Mouse (Mus musculus) lung, embryonic 15.5 days (tissue): Measurements from ENCODE around the gene Lypd5. TPM values are rescaled to one million over a fixed set of nuclear protein-coding genes. Genes with fewer than 3 reads are reported as not detected.
"Not testable (repeated sequence)": the region's sequence is repeated elsewhere in the genome, so short reads cannot be mapped to it uniquely, and the experiment has no call there.

Experiments used
- ATAC-seq: fragments of 200-750 bp; cut with Nextera tagmentation; 2 replicates; pipeline ENCODE4 v1.8.0; 2017; ENCODE audit warnings: moderate number of reproducible peaks, borderline replicate concordance; ENCODE audit not compliant: low FRiP score, low TSS enrichment; ENCODE audit errors: extremely low read depth
- H3K27ac ChIP-seq: fragments of 300-500 bp; sonication (generic); 2 replicates; pipeline ENCODE4 v1.5.1; 2015; ENCODE audit warnings: moderate library complexity, mild to moderate bottlenecking, inconsistent platforms
- H3K27me3 ChIP-seq: fragments of 300-500 bp; sonication (generic); 2 replicates; pipeline ENCODE4 v1.6.1; 2015; ENCODE audit warnings: inconsistent platforms
- H3K36me3 ChIP-seq: fragments of 300-500 bp; sonication (generic); 2 replicates; pipeline ENCODE4 v1.6.1; 2015; ENCODE audit warnings: inconsistent platforms
- H3K4me1 ChIP-seq: fragments of 300-500 bp; sonication (generic); 2 replicates; pipeline ENCODE4 v1.6.1; 2015; ENCODE audit warnings: inconsistent platforms
- H3K4me2 ChIP-seq: fragments of 300-500 bp; sonication (generic); 2 replicates; pipeline ENCODE4 v1.6.1; 2015; ENCODE audit warnings: inconsistent platforms, mild to moderate bottlenecking, moderate library complexity
- H3K4me3 ChIP-seq: fragments of 300-500 bp; sonication (generic); 2 replicates; pipeline ENCODE4 v1.5.1; 2015; ENCODE audit warnings: mild to moderate bottlenecking, inconsistent platforms
- H3K9ac ChIP-seq: fragments of 300-500 bp; sonication (generic); 2 replicates; pipeline ENCODE4 v1.6.1; 2015; ENCODE audit warnings: inconsistent platforms
- H3K9me3 ChIP-seq: fragments of 300-500 bp; sonication (generic); 2 replicates; pipeline ENCODE4 v1.6.1; 2016; ENCODE audit warnings: inconsistent platforms
- WGBS: fragments of 180-500 bp; shearing (Covaris S2); methylation state at CpG from one replicate; pipeline ENCODE4 v1.1.7; 2015; 5-methylcytosine and 5-hydroxymethylcytosine counted together
- polyA plus RNA-seq: library from polyadenylated mRNA; unstranded; fragments of >200 nt; fragmentation: Nextera tagmentation; extraction: Ambion mirVana; gene quantifications from 2 replicates; pipeline ENCODE4 v1.2.1, GENCODE M21; 2015

Gene Lypd5
- polyA plus RNA-seq, 1 experiment from 2014 or later: not detected

GRCm38 (mm10) chr7:24390512-24390911 lies 41.5 kb downstream of the Lypd5 start:
- H3K27me3 ChIP-seq: no peaks in the 10 kb centered on the region
- 53% methylated on average over 7 of the region's 7 CpGs for WGBS
- no peaks in the 10 kb centered on the region for H3K9me3 ChIP-seq
- H3K9ac ChIP-seq: no peak overlapping the region
- no peak overlapping the region for H3K4me3 ChIP-seq
- ATAC-seq: no peak
- no peak overlapping the region for H3K4me2 ChIP-seq
- H3K4me1 ChIP-seq: peaks cover 6% of the 10 kb centered on the region
- H3K36me3 ChIP-seq: no peaks in the 10 kb centered on the region
- H3K27ac ChIP-seq: no peak overlapping the region

- Histone ChIP-seq H3K27me3 (no peaks in the 10 kb centered on the region), H3K4me2 (0 out of 2 replicates have a peak overlapping the region, but pooled peaks have one; percentile 22), H3K9me3 (no peaks in the 10 kb centered on the region), H3K4me1 (peaks cover 6% of the 10 kb centered on the region), H3K9ac (no peak overlapping the region), H3K36me3 (no peaks in the 10 kb centered on the region), H3K4me3 (no peak overlapping the region), H3K27ac (no peak overlapping the region)
- ATAC-seq: peak; percentile 80
- WGBS: 5% methylated on average over 5 of the region's 5 CpGs
Observed at GRCm38 (mm10) chr7:24391077-24391476, 42.1 kb downstream of the Lypd5 start.

GRCm38 (mm10) chr7:24391687-24392086 lies 42.7 kb downstream of the Lypd5 start:
- Histone ChIP-seq H3K4me3 (no peak overlapping the region), H3K9ac (no peak overlapping the region), H3K4me1 (peaks cover 6% of the 10 kb centered on the region), H3K27ac (no peak overlapping the region), H3K4me2 (no peak overlapping the region), H3K9me3 (no peaks in the 10 kb centered on the region), H3K27me3 (no peaks in the 10 kb centered on the region), H3K36me3 (no peaks in the 10 kb centered on the region)
- 47% methylated on average over 2 of the region's 2 CpGs for WGBS
- no peak for ATAC-seq

- H3K27me3 ChIP-seq: no peaks in the 10 kb centered on the region
- H3K4me2 ChIP-seq: no peak overlapping the region
Observed at GRCm38 (mm10) chr7:24394054-24394453, 45.1 kb downstream of the Lypd5 start.

GRCm38 (mm10) chr7:24394475-24395161 lies 45.6 kb downstream of the Lypd5 start:
- no peak overlapping the region for H3K4me2 ChIP-seq

More at GRCm38 (mm10) chr7:24394054-24394453, 45.1 kb downstream of the Lypd5 start:
- no peak overlapping the region for H3K27ac ChIP-seq
- no peak overlapping the region for H3K4me3 ChIP-seq
- 76% methylated on average over 3 of the region's 3 CpGs for WGBS
- no peaks in the 10 kb centered on the region for H3K9me3 ChIP-seq
- H3K9ac ChIP-seq: no peak overlapping the region
- H3K4me1 ChIP-seq: peaks cover 6% of the 10 kb centered on the region
- ATAC-seq: no peak
- H3K36me3 ChIP-seq: no peaks in the 10 kb centered on the region

GRCm38 (mm10) chr7:24396832-24397231 lies 47.8 kb downstream of the Lypd5 start:
- H3K36me3 ChIP-seq: no peaks in the 10 kb centered on the region
- WGBS: 58% methylated on average over 11 of the region's 11 CpGs
- no peak for ATAC-seq
- H3K27ac ChIP-seq: no peak overlapping the region
- H3K4me1 ChIP-seq: no peaks in the 10 kb centered on the region; the same call in 1 of the 2 replicates
- no peak overlapping the region for H3K4me3 ChIP-seq
- no peak overlapping the region for H3K9ac ChIP-seq
- no peak overlapping the region for H3K4me2 ChIP-seq
- no peaks in the 10 kb centered on the region for H3K9me3 ChIP-seq
- H3K27me3 ChIP-seq: no peaks in the 10 kb centered on the region

More at GRCm38 (mm10) chr7:24394475-24395161, 45.6 kb downstream of the Lypd5 start:
- Histone ChIP-seq H3K27ac (no peak overlapping the region), H3K4me3 (no peak overlapping the region), H3K4me1 (peaks cover 6% of the 10 kb centered on the region), H3K27me3 (no peaks in the 10 kb centered on the region), H3K36me3 (no peaks in the 10 kb centered on the region), H3K9me3 (no peaks in the 10 kb centered on the region), H3K9ac (no peak overlapping the region)
- 72% methylated on average over 15 of the region's 15 CpGs for WGBS
- ATAC-seq: no peak

GRCm38 (mm10) chr7:24398364-24398913 lies 49.4 kb downstream of the Lypd5 start:
- H3K9me3 ChIP-seq: no peaks in the 10 kb centered on the region
- no peak overlapping the region for H3K27ac ChIP-seq
- no peaks in the 10 kb centered on the region for H3K4me1 ChIP-seq
- no peak overlapping the region for H3K4me3 ChIP-seq
- no peak for ATAC-seq
- no peak overlapping the region for H3K4me2 ChIP-seq
- H3K27me3 ChIP-seq: no peaks in the 10 kb centered on the region
- peaks cover 4% of the 10 kb centered on the region; the same call in 1 of the 2 replicates for H3K36me3 ChIP-seq
- WGBS: 90% methylated on average over 8 of the region's 8 CpGs
- no peak overlapping the region for H3K9ac ChIP-seq

- 1% methylated on average over 66 of the region's 66 CpGs for WGBS
- peak; percentile 95 for ATAC-seq
- Histone ChIP-seq H3K36me3 (peaks cover 4% of the 10 kb centered on the region; the same call in 1 of the 2 replicates), H3K4me1 (no peaks in the 10 kb centered on the region), H3K27ac (peak within 1 kb of the TSS; percentile 97), H3K4me3 (peak within 1 kb of the TSS; percentile 61), H3K9me3 (no peaks in the 10 kb centered on the region), H3K9ac (peak within 1 kb of the TSS; percentile 72), H3K27me3 (no peaks in the 10 kb centered on the region), H3K4me2 (peak within 1 kb of the TSS; percentile 63)
Observed at GRCm38 (mm10) chr7:24399256-24400081, 50.5 kb downstream of the Lypd5 start, which contains the start of gene Smg9. Smg9 (plus strand) TSS chr7:24399619.

GRCm38 (mm10) chr7:24400082-24400452 lies 51.1 kb downstream of the Lypd5 start:
- no peaks in the 10 kb centered on the region for H3K4me1 ChIP-seq
- peak overlapping the region; percentile 61 for H3K4me3 ChIP-seq
- H3K4me2 ChIP-seq: peak overlapping the region; percentile 63
- 15% methylated on average over 3 of the region's 3 CpGs for WGBS
- peak overlapping the region; percentile 97 for H3K27ac ChIP-seq
- peak overlapping the region; percentile 72 for H3K9ac ChIP-seq
- H3K9me3 ChIP-seq: no peaks in the 10 kb centered on the region
- H3K36me3 ChIP-seq: peaks cover 8% of the 10 kb centered on the region
- no peak for ATAC-seq
- no peaks in the 10 kb centered on the region for H3K27me3 ChIP-seq

- H3K4me2 ChIP-seq: peak overlapping the region; percentile 63
- not testable (repeated sequence) for H3K9ac ChIP-seq, ATAC-seq, H3K27me3 ChIP-seq, H3K27ac ChIP-seq, H3K9me3 ChIP-seq, H3K4me1 ChIP-seq
- 88% methylated on average over 4 of the region's 4 CpGs for WGBS
- peaks cover 12% of the 10 kb centered on the region for H3K36me3 ChIP-seq
- H3K4me3 ChIP-seq: peak overlapping the region; percentile 61
Observed at GRCm38 (mm10) chr7:24400489-24400888, 51.5 kb downstream of the Lypd5 start.

GRCm38 (mm10) chr7:24402851-24403250 lies 53.9 kb downstream of the Lypd5 start:
- Histone ChIP-seq H3K4me3 (no peak overlapping the region), H3K9me3 (no peaks in the 10 kb centered on the region), H3K4me2 (no peak overlapping the region), H3K9ac (no peak overlapping the region), H3K27ac (no peak overlapping the region), H3K36me3 (peaks cover 22% of the 10 kb centered on the region), H3K27me3 (no peaks in the 10 kb centered on the region), H3K4me1 (no peaks in the 10 kb centered on the region)
- no peak for ATAC-seq
- WGBS: 97% methylated on average over 9 of the region's 9 CpGs
